Mouse (Mus musculus) bone marrow, adult 2 months (tissue): ENCODE results near the gene Swap70.

Source experiments
- CTCF ChIP-seq: fragments of 200-500 bp; IDR thresholded peaks from 2 replicates; pipeline ENCODE4 v1.5.1; 2011; ENCODE audit warnings: low read length, control low read depth; ENCODE audit not compliant: control insufficient read depth, insufficient read depth
- POLR2A ChIP-seq: fragments of 200-500 bp; IDR thresholded peaks from 2 replicates; pipeline ENCODE4 v1.6.1; 2011; ENCODE audit warnings: low read depth, mild to moderate bottlenecking, control low read depth, low read length, borderline replicate concordance; ENCODE audit not compliant: control insufficient read depth

- TF ChIP-seq CTCF (no peak), POLR2A (no peak)
Measured at GRCm38 (mm10) chr7:110237837-110238451, 16.4 kb downstream of the Swap70 start.
